Mouse (Mus musculus) forebrain, embryonic 13.5 days (tissue): ENCODE measurements around the gene Tnnt1. TPM values are rescaled to one million over a fixed set of nuclear protein-coding genes. Genes with fewer than 3 reads are reported as not detected.

Experiments used
- ATAC-seq: fragments of 200-750 bp; cut with Nextera tagmentation; 2 replicates; pipeline ENCODE4 v1.8.0; 2017
- H3K27ac ChIP-seq: fragments of 300-500 bp; sonication (generic); 2 replicates; pipeline ENCODE4 v1.5.1; 2015; ENCODE audit warnings: inconsistent platforms, mild to moderate bottlenecking, moderate library complexity
- H3K27me3 ChIP-seq: fragments of 300-500 bp; sonication (generic); 2 replicates; pipeline ENCODE4 v1.6.1; 2015; ENCODE audit warnings: mild to moderate bottlenecking, inconsistent platforms
- H3K36me3 ChIP-seq: fragments of 300-500 bp; sonication (generic); 2 replicates; pipeline ENCODE4 v1.6.1; 2015; ENCODE audit warnings: mild to moderate bottlenecking, inconsistent platforms; ENCODE audit not compliant: poor library complexity, severe bottlenecking
- H3K4me1 ChIP-seq: fragments of 300-500 bp; sonication (generic); 2 replicates; pipeline ENCODE4 v1.6.1; 2015; ENCODE audit warnings: inconsistent platforms
- H3K4me2 ChIP-seq: fragments of 300-500 bp; sonication (generic); 2 replicates; pipeline ENCODE4 v1.6.1; 2015; ENCODE audit warnings: inconsistent platforms, mild to moderate bottlenecking, moderate library complexity
- H3K4me3 ChIP-seq: fragments of 300-500 bp; sonication (generic); 2 replicates; pipeline ENCODE4 v1.5.1; 2015; ENCODE audit warnings: mild to moderate bottlenecking, inconsistent platforms
- H3K9ac ChIP-seq: fragments of 300-500 bp; sonication (generic); 2 replicates; pipeline ENCODE4 v1.6.1; 2015; ENCODE audit warnings: mild to moderate bottlenecking, inconsistent platforms
- H3K9me3 ChIP-seq: fragments of 300-500 bp; sonication (generic); replicated peaks from 2 replicates; pipeline ENCODE4 v1.6.1; 2016; ENCODE audit warnings: inconsistent platforms
- WGBS: fragments of 180-500 bp; shearing (Covaris S2); methylation state at CpG from one replicate; pipeline ENCODE4 v1.1.7; 2015; 5-methylcytosine and 5-hydroxymethylcytosine counted together
- polyA plus RNA-seq: library from polyadenylated mRNA; unstranded; fragments of >200 nt; fragmentation: Nextera tagmentation; extraction: Ambion mirVana; gene quantifications from 2 replicates; pipeline ENCODE4 v1.2.1, GENCODE M21; 2015

The Tnnt1 gene
- polyA plus RNA-seq, 1 experiment from 2014 or later = 3.9 TPM

DNA sequence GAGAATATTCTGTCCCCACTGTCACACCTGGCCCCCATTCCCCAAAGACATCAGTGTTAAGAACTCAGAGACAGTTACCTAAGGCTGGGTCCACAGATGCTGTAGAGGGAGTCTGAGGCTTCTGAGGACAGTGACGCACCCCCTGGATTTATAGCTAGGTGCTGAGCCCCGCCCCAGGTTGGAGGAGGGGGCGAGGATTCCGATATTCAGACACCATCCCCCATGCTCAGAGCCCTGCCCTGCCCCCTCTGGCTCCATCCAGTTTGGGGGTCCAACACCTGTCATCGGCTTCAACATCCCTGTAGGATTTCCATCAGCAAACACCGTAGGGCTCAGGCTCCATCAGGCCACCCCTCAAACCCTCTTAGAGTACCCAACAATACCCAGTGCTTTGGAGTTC, 329 bp downstream of the Tnnt1 start:
- Histone ChIP-seq H3K4me3 (no peak overlapping the region), H3K36me3 (no peaks in the 10 kb centered on the region), H3K27ac (no peak overlapping the region), H3K9ac (0 out of 2 replicates have a peak overlapping the region, but pooled peaks have one; percentile 5), H3K4me1 (peaks cover 18% of the 10 kb centered on the region), H3K9me3 (no peaks in the 10 kb centered on the region), H3K4me2 (no peak overlapping the region), H3K27me3 (peaks cover 8% of the 10 kb centered on the region; the same call in 1 of the 2 replicates)
- WGBS = 62% methylated on average over 6 of the region's 6 CpGs
- ATAC-seq = no peak

DNA sequence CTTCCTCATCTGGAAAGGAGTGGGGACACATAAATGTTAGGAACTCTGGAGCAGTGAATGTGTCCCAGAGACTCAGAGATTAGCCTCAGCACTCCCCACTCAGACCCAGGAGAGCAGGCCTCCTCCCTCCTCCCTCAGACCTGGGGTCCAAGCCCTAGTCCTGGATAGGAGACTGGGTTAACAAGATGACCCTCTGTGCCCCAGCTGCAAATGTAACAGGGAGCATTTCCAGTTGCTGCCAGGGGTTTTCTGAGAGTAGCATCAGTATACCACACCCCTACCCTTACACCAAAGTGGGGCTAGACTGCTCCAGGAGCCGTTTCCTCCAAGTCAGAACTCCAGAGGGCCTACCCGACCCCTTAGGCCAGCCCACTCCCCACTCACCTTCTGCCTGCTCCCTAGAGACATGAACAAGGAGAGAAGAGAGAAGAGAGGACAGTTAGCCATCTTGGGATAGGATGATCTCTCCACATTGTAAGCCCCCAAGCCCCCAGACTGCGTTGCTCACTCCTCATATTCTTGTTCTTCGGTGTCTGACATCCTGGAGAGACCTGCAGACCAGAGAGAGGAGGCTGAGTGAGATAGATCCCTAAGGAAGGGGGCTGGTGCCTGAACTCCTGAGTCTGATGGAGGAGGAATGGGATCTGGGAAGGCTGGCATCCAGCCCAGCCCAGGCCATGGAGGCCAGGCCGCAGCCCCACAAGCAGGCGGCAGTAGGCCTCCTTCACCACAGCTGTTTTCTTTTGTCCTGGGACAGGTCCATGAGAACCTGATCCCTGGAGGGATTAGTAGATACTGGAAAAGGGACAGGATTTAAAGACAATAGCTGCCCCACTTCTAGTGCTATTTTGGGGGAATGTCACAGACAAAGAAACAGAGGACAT, 2.1 kb downstream of the Tnnt1 start:
- WGBS = 45% methylated on average over 6 of the region's 6 CpGs
- ATAC-seq = no peak
- no peak overlapping the region for H3K27ac ChIP-seq

DNA sequence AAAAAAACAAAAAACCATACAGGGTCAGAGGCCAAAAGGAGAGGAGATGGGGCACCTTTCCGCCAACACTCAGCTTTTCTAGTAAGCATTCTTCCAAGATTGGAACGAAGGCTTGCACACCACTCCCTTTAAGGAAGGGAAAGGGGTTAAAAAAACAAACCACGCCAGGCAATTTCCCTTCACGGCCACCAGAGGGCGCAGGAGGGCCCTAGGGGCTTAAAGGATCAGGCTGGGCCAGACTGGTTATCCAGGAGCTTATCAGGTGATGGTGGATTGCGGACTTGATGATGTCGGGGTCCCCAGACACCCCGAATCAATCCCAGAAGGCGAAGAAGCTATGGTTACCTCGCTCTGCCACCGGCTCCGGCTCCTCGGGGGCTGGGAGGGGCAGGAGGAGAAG, 2.9 kb downstream of the Tnnt1 start:
- no peak overlapping the region for H3K9ac ChIP-seq
- H3K27me3 ChIP-seq = no peaks in the 10 kb centered on the region
- H3K4me1 ChIP-seq = peaks cover 25% of the 10 kb centered on the region
- no peaks in the 10 kb centered on the region for H3K36me3 ChIP-seq
- no peak overlapping the region for H3K4me2 ChIP-seq
- no peak overlapping the region for H3K4me3 ChIP-seq
- WGBS = 38% methylated on average over 13 of the region's 13 CpGs
- ATAC-seq = no peak
- H3K9me3 ChIP-seq = no peaks in the 10 kb centered on the region
- H3K27ac ChIP-seq = no peak overlapping the region

More for the DNA sequence above, 2.1 kb downstream of the Tnnt1 start:
- Histone ChIP-seq H3K4me1 (peaks cover 25% of the 10 kb centered on the region), H3K27me3 (no peaks in the 10 kb centered on the region), H3K9me3 (no peaks in the 10 kb centered on the region), H3K4me3 (no peak overlapping the region), H3K4me2 (no peak overlapping the region), H3K9ac (no peak overlapping the region), H3K36me3 (no peaks in the 10 kb centered on the region)

DNA sequence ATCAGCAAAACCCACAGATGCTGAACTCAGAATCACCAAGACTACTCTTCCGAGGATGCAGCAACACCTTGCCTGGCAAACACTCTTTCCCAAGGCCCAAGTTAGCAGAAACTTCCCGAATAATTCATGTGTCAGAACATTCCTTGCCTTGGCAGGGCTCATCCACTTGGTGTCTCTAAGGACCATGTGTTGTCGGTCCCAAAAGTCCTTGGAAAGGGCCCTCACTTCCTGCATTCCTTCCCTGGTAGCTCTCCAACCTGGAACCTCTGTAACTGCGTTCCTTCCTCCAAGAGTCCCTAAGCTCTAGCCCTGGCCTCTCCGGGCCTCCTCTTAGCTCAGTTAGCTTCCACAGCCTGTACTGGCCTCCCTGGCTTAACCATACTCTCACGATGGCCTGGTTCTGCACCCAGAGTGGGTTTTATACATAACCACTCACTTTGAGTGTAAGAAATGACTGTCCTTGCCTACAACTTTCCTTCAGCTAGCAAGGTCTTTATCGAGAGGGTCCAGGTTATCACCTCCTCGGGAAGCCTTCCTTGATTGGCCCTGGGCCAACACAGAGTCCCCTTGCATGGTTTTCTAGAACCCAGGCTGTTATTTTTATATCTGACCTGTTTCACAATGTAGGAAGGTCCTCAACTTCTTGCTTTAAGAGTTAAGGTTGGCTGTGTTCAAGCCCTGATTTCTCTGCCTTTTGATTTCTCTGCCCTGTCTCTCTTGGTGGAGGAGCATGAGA, 4.5 kb downstream of the Tnnt1 start:
- no peak for ATAC-seq
- H3K27ac ChIP-seq = no peak overlapping the region
- H3K9me3 ChIP-seq = no peaks in the 10 kb centered on the region
- no peak overlapping the region for H3K4me3 ChIP-seq
- H3K4me2 ChIP-seq = no peak overlapping the region
- H3K9ac ChIP-seq = no peak overlapping the region
- H3K36me3 ChIP-seq = no peaks in the 10 kb centered on the region
- peaks cover 25% of the 10 kb centered on the region for H3K4me1 ChIP-seq
- no peaks in the 10 kb centered on the region for H3K27me3 ChIP-seq
- 84% methylated on average over 8 of the region's 8 CpGs for WGBS

DNA sequence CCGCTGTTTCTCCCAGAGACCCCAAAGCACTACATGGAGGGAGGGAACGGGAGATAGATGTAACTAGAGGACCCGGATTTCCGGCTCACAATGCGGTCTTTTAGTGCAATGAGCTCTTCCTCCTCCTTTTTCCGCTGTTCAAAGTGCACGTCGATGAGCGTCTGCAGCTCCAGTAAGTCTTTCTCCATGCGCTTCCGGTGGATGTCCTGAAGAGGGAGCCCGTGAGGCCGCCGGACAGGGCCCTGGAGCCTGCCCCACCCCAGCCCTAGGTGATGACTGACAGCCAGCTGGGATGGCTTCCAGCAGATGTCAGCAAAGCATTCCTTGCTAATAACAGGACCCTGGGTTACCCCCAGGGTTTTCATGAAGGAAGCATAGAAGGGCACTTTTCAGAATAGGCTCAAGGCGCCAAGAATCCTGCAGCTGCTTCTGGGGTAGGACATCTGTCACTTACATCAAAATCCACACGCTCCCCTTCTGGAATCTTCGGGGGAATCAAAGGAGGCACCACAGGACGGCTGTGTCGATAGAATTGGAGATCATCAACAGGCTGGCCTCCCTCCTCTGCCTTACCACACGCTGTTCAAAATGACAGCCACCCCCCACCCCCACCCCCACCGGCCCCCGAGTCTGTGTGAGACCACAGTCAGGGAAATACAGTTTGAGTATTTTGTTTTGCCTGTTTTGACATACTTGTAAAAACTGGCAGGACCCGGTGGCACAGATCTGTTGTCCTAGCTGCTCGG, 6.1 kb downstream of the Tnnt1 start:
- no peaks in the 10 kb centered on the region for H3K27me3 ChIP-seq
- H3K4me2 ChIP-seq = peak overlapping the region; percentile 19; the same call in 1 of the 2 replicates
- peak overlapping the region; percentile 30; the same call in 1 of the 2 replicates for H3K9ac ChIP-seq
- H3K36me3 ChIP-seq = no peaks in the 10 kb centered on the region
- no peak overlapping the region; the same call in 1 of the 2 replicates for H3K27ac ChIP-seq
- peaks cover 16% of the 10 kb centered on the region; the same call in 1 of the 2 replicates for H3K4me1 ChIP-seq
- no peak overlapping the region for H3K4me3 ChIP-seq
- peak; percentile 87 for ATAC-seq
- WGBS = 14% methylated on average over 24 of the region's 24 CpGs
- H3K9me3 ChIP-seq = no peaks in the 10 kb centered on the region

DNA sequence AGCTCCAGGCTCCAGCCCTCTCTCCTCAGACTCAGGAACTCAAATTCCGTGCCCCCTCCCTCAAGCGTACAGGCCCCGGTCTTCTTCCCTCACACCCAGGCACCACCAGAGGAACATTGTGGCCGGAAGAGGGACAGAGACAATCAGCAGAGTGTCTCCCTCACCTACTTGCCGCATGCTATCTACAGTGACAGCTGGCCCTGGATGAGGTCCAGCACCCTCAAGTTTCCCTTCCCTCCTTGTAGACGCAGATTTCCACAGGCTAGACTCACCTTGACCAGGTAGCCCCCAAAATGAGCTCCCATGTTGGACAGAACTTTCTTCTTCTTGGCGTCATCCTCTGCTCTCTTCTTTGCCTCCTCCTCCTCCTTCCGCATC, 7.5 kb downstream of the Tnnt1 start:
- H3K27me3 ChIP-seq = no peaks in the 10 kb centered on the region
- no peak overlapping the region for H3K4me2 ChIP-seq
- WGBS = 94% methylated on average over 8 of the region's 8 CpGs
- H3K9me3 ChIP-seq = no peaks in the 10 kb centered on the region
- no peak overlapping the region for H3K4me3 ChIP-seq
- H3K27ac ChIP-seq = no peak overlapping the region
- no peaks in the 10 kb centered on the region for H3K36me3 ChIP-seq
- ATAC-seq = no peak
- peaks cover 9% of the 10 kb centered on the region; the same call in 1 of the 2 replicates for H3K4me1 ChIP-seq
- no peak overlapping the region for H3K9ac ChIP-seq

DNA sequence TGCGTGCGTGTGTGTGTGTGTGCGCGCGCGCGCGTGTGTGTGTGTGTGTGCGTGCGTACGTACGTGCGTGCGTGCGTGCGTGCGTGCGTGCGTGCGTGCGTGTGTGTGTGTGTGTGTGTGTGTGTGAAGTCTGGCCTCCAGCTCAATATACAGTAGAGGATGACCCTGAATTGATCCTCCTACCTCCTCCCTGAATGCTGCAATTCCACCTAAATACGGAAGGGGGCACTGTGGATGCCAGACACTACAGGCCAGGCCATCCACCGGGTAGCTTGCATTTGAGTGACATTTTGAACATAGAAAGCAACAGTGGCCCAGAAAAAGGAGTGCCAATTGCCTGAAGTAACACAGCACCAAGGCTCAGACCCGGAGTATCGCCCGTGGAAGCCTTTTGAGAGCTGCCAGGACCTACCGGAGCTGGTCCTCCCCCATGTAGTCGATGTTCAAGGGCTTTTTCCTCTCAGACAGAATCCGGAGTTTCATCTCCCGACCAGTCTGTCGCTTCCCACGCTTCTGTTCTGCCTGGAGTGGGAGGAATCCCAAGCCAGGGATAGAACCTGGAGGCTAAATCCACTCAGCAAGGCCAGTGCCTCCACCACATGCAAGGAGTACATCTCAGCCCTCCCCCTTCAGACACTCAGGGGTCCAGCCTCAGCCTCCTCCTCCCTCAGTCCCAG, 8.0 kb downstream of the Tnnt1 start:
- Histone ChIP-seq H3K9me3 (no peaks in the 10 kb centered on the region), H3K27ac (no peak overlapping the region), H3K4me2 (no peak overlapping the region), H3K27me3 (no peaks in the 10 kb centered on the region), H3K9ac (no peak overlapping the region), H3K4me1 (peaks cover 9% of the 10 kb centered on the region; the same call in 1 of the 2 replicates), H3K36me3 (no peaks in the 10 kb centered on the region), H3K4me3 (no peak overlapping the region)
- 71% methylated on average over 30 of the region's 32 CpGs for WGBS
- ATAC-seq = no peak

- no peak overlapping the region for H3K27ac ChIP-seq
- WGBS = 100% methylated on average over 2 of the region's 4 CpGs
- no peak overlapping the region for H3K4me3 ChIP-seq
- H3K4me1 ChIP-seq = peaks cover 12% of the 10 kb centered on the region; the same call in 1 of the 2 replicates
- no peaks in the 10 kb centered on the region for H3K36me3 ChIP-seq
- H3K4me2 ChIP-seq = no peak overlapping the region
- H3K9me3 ChIP-seq = no peaks in the 10 kb centered on the region
- no peak overlapping the region for H3K9ac ChIP-seq
- ATAC-seq = no peak
- H3K27me3 ChIP-seq = no peaks in the 10 kb centered on the region
Observed at GRCm38 (mm10) chr7:4507220-4507619, 9.0 kb downstream of the Tnnt1 start.

DNA sequence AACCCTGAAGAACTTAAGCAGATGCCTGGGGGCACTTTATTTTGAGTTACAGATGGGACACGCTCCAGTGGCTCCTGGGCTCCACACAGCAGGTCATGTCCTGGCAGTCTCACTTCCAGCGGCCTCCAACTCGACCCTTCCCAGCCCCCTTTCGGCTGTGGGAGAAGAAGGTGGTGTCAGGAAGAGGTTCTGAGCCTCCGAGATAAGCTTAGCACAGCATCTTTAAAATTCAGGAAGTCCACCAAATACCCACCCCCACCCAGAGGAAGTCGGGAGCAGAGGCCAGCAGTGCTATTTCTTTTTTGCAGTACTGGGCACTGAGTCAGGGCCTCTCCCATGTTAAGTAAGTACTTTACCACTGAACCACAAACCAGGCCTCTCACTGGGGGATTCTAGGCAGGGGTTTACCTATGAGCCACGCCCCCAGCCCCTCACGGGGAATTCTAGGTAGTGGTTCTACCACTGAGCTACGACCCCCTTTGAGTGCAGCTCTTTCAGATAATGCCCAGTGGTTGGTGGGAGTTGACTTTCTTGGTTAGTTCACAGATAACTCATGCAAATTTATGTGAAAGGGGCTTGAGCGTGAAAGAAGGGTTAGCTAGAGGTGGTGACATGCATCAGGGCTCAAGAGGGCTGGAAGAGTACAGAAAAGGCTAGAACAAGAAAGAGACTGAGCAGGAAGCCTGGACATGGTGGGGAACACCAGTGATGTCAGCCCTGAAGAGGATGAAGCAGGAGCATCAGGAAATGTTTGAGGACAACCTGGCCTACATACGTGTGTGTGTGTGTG, 11.3 kb downstream of the Tnnt1 start:
- Histone ChIP-seq H3K36me3 (no peaks in the 10 kb centered on the region), H3K4me2 (no peak overlapping the region), H3K4me3 (no peak overlapping the region), H3K27me3 (no peaks in the 10 kb centered on the region), H3K9ac (no peak overlapping the region), H3K9me3 (no peaks in the 10 kb centered on the region), H3K27ac (no peak overlapping the region), H3K4me1 (peaks cover 16% of the 10 kb centered on the region)
- 72% methylated on average over 11 of the region's 11 CpGs for WGBS
- no peak for ATAC-seq

GRCm38 (mm10) chr7:4503858-4504257, 12.3 kb downstream of the Tnnt1 start:
- peaks cover 22% of the 10 kb centered on the region for H3K4me1 ChIP-seq
- WGBS = 89% methylated on average over 5 of the region's 5 CpGs
- H3K9ac ChIP-seq = no peak overlapping the region
- H3K27me3 ChIP-seq = no peaks in the 10 kb centered on the region
- H3K27ac ChIP-seq = no peak overlapping the region
- no peak overlapping the region for H3K4me3 ChIP-seq
- H3K4me2 ChIP-seq = no peak overlapping the region
- no peak for ATAC-seq
- H3K9me3 ChIP-seq = no peaks in the 10 kb centered on the region
- 0 out of 2 replicates have a peak, but pooled peaks cover 3% of the 10 kb centered on the region for H3K36me3 ChIP-seq

DNA sequence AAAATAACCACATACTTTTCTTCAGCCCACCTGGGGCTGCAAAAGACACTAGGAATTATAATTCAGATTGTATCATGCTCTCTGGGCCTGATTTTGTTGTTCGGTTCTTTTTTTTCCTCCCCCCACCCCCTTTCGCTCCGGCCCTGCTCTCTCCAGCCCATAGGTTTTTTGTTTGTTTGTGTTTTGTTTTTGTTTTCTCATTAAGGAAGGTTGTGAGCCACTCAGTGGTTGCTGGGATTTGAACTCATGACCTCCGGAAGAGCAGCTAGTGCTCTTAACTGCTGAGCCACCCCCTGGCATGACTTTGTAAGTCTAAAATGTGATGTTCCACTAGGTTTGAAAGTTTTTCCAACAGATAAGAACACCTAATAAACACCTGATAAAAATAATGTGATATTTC, 13.1 kb downstream of the Tnnt1 start:
- Histone ChIP-seq H3K9ac (no peak overlapping the region), H3K4me1 (peaks cover 30% of the 10 kb centered on the region), H3K4me3 (peak overlapping the region; percentile 77; the same call in 1 of the 2 replicates), H3K27me3 (no peaks in the 10 kb centered on the region), H3K36me3 (0 out of 2 replicates have a peak, but pooled peaks cover 3% of the 10 kb centered on the region), H3K4me2 (no peak overlapping the region), H3K27ac (no peak overlapping the region), H3K9me3 (no peaks in the 10 kb centered on the region)
- 82% methylated on average over 4 of the region's 4 CpGs for WGBS
- ATAC-seq = no peak
